Comparison of ENCODE assay signal across 21 mouse cellular contexts in the genomic region with DNA sequence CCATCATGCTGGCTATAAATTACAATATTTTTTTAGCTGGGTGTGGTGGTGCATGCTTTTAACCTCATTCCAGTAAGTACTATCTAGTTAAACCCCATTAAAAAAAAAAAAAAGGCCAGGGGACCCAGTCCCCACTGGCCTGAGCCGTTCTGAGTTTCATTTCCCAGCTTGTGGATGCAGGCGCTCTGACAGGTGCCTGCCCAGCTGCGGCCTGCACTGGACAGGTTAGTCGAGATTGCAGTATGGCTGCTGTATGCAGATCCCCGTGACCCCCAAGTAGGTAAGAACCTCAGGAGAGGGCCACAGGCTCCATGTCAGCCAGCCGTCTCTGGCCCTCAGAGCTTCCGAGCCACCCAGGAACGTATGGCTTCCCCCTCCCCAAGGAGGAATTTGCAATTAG. TPM values are rescaled to one million over a fixed set of nuclear protein-coding genes. Genes with fewer than 3 reads are reported as not detected.
A peak's percentile ranks its signal among the peaks of the same experiment; 100 is the strongest.
DNase-seq lines count a peak whose midpoint lies in the region; ATAC-seq and TF ChIP-seq lines count a peak whose summit lies in the region.
"Had no signal": no experiment of that assay in that cellular context is flagged by ENCODE, and none has a peak within 500 bp of the region (broad histone marks: within the 10 kb centered on the region; RNA-seq: fewer than 3 reads in every experiment).

No protein-coding gene starts in this region.

- H3K9ac ChIP-seq in forebrain, embryonic 16.5 days (replicated peaks; ENCODE audit: low read depth, low read length): no peak overlapping the region
- 0 out of 2 replicates have a peak overlapping the region, but pooled peaks have one; percentile 1 for H3K9ac ChIP-seq in heart, postnatal 0 days (replicated peaks; ENCODE audit: low read depth, low read length)
- no peak overlapping the region for H3K9ac ChIP-seq in stomach, embryonic 15.5 days
- no peak overlapping the region for H3K9ac ChIP-seq in stomach, postnatal 0 days (ENCODE audit: low read length)
- H3K9ac ChIP-seq: kidney, embryonic 15.5 days; midbrain, embryonic 12.5 days had no signal

- peaks cover 63% of the 10 kb centered on the region for H3K4me1 ChIP-seq in forebrain, embryonic 10.5 days
- peaks cover 34% of the 10 kb centered on the region for H3K4me1 ChIP-seq in forebrain, embryonic 16.5 days (replicated peaks; ENCODE audit: control insufficient read depth, insufficient read depth, low read length)
- peaks cover 18% of the 10 kb centered on the region for H3K4me1 ChIP-seq in heart, postnatal 0 days (ENCODE audit: control insufficient read depth, insufficient read depth)
- peaks cover 34% of the 10 kb centered on the region for H3K4me1 ChIP-seq in stomach, embryonic 15.5 days
- H3K4me1 ChIP-seq in stomach, postnatal 0 days (replicated peaks; ENCODE audit: control insufficient read depth, insufficient read depth): 0 out of 2 replicates have a peak, but pooled peaks cover 2% of the 10 kb centered on the region

- no peak overlapping the region for H3K4me3 ChIP-seq in forebrain, embryonic 10.5 days
- H3K4me3 ChIP-seq in forebrain, embryonic 16.5 days (replicated peaks; ENCODE audit: low read length): no peak overlapping the region
- no peak overlapping the region for H3K4me3 ChIP-seq in heart, postnatal 0 days (ENCODE audit: low read depth, low read length)
- no peak overlapping the region for H3K4me3 ChIP-seq in stomach, embryonic 15.5 days (replicated peaks)
- no peak overlapping the region for H3K4me3 ChIP-seq in stomach, postnatal 0 days (ENCODE audit: low read depth, low read length)
- H3K4me3 ChIP-seq: kidney, embryonic 15.5 days; midbrain, embryonic 12.5 days had no signal

- no peaks in the 10 kb centered on the region for H3K9me3 ChIP-seq in forebrain, embryonic 10.5 days
- H3K9me3 ChIP-seq in forebrain, embryonic 16.5 days (ENCODE audit: control insufficient read depth, low read length): no peaks in the 10 kb centered on the region
- H3K9me3 ChIP-seq in heart, postnatal 0 days (replicated peaks; ENCODE audit: control insufficient read depth, low read length): no peaks in the 10 kb centered on the region
- H3K9me3 ChIP-seq in stomach, embryonic 15.5 days: no peaks in the 10 kb centered on the region
- H3K9me3 ChIP-seq in stomach, postnatal 0 days (ENCODE audit: control insufficient read depth, low read length): no peaks in the 10 kb centered on the region
- H3K9me3 ChIP-seq: kidney, embryonic 15.5 days; midbrain, embryonic 12.5 days had no signal

- 86% methylated on average over 8 of the region's 8 CpGs for WGBS in forebrain, embryonic 10.5 days
- 62% methylated on average over 8 of the region's 8 CpGs for WGBS in forebrain, embryonic 16.5 days
- 48% methylated on average over 8 of the region's 8 CpGs for WGBS in heart, postnatal 0 days
- WGBS in stomach, embryonic 15.5 days: 49% methylated on average over 8 of the region's 8 CpGs
- 60% methylated on average over 8 of the region's 8 CpGs for WGBS in stomach, postnatal 0 days

- ATAC-seq in forebrain, embryonic 16.5 days: no peak
- no peak for ATAC-seq in heart, postnatal 0 days (ENCODE audit: insufficient read depth, low read depth)
- ATAC-seq in stomach, embryonic 15.5 days (ENCODE audit: insufficient read depth, low FRiP score, low read depth): no peak
- ATAC-seq in stomach, postnatal 0 days (ENCODE audit: low FRiP score, low TSS enrichment): no peak
- 0 out of 2 replicates have a peak, but pooled peaks have one; percentile 1 for ATAC-seq in megakaryocyte-erythroid progenitor cell, adult 5-6 weeks (replicated peaks; ENCODE audit: low FRiP score, low TSS enrichment, poor library complexity, severe bottlenecking)
- ATAC-seq: CD4-positive, CD25-positive, alpha-beta regulatory T cell, adult 4 months had no signal

- no peak for TF ChIP-seq CTCF in heart, postnatal 0 days (IDR thresholded peaks at IDR 0.05; ENCODE audit: low read depth)
- no peak for TF ChIP-seq CTCF in stomach, postnatal 0 days (IDR thresholded peaks at IDR 0.05; ENCODE audit: low read depth)

- peaks cover 15% of the 10 kb centered on the region for H3K36me3 ChIP-seq in forebrain, embryonic 10.5 days (replicated peaks)
- H3K36me3 ChIP-seq in forebrain, embryonic 16.5 days (ENCODE audit: control insufficient read depth, insufficient read depth): no peaks in the 10 kb centered on the region
- H3K36me3 ChIP-seq in heart, postnatal 0 days (replicated peaks; ENCODE audit: control insufficient read depth, insufficient read depth, low read length): no peaks in the 10 kb centered on the region
- no peaks in the 10 kb centered on the region for H3K36me3 ChIP-seq in stomach, embryonic 15.5 days
- no peaks in the 10 kb centered on the region for H3K36me3 ChIP-seq in stomach, postnatal 0 days (ENCODE audit: control insufficient read depth, insufficient read depth, low read length)

- DNase-seq in forebrain, embryonic 10.5 days (ENCODE audit: extremely low spot score, low spot score): no peak
- no peak for DNase-seq in heart, postnatal 0 days (ENCODE audit: low spot score)
- no peak for DNase-seq in heart, adult 11 months
- DNase-seq in stomach, postnatal 0 days (ENCODE audit: low spot score): no peak
- no peak for DNase-seq in thymus, postnatal 25 days
- DNase-seq: adrenal gland, adult 2 months; cerebellum, adult 9-11 months; embryo, embryonic 11 days; gastrocnemius, postnatal 10 days; heart, postnatal 36 days; layer of hippocampus, postnatal 36 days; left cerebral cortex, postnatal 4 days; lung, adult 2 months; lung, postnatal 36 days; thymus, postnatal 36 days had no signal

- TF ChIP-seq EP300 in heart, postnatal 0 days (IDR thresholded peaks at IDR 0.05; ENCODE audit: low read depth): no peak
- no peak for TF ChIP-seq EP300 in stomach, postnatal 0 days (optimal IDR thresholded peaks at IDR 0.05)

- H3K27me3 ChIP-seq in forebrain, embryonic 10.5 days (ENCODE audit: poor library complexity, severe bottlenecking): no peaks in the 10 kb centered on the region
- no peaks in the 10 kb centered on the region for H3K27me3 ChIP-seq in forebrain, embryonic 16.5 days (replicated peaks; ENCODE audit: control insufficient read depth, insufficient read depth, low read length)
- H3K27me3 ChIP-seq in heart, postnatal 0 days (ENCODE audit: control insufficient read depth, insufficient read depth, low read length): no peaks in the 10 kb centered on the region
- no peaks in the 10 kb centered on the region for H3K27me3 ChIP-seq in stomach, embryonic 15.5 days (replicated peaks)
- no peaks in the 10 kb centered on the region for H3K27me3 ChIP-seq in stomach, postnatal 0 days (ENCODE audit: control insufficient read depth, insufficient read depth, low read length)
- H3K27me3 ChIP-seq: kidney, embryonic 15.5 days; midbrain, embryonic 12.5 days had no signal

- no peak overlapping the region for H3K4me2 ChIP-seq in forebrain, embryonic 16.5 days (ENCODE audit: low read length)
- peak overlapping the region; percentile 28 for H3K4me2 ChIP-seq in heart, postnatal 0 days (ENCODE audit: low read depth, low read length)
- no peak overlapping the region for H3K4me2 ChIP-seq in stomach, embryonic 15.5 days
- H3K4me2 ChIP-seq in stomach, postnatal 0 days (replicated peaks; ENCODE audit: low read depth): no peak overlapping the region
- H3K4me2 ChIP-seq: kidney, embryonic 15.5 days; midbrain, embryonic 12.5 days had no signal

- peak overlapping the region; percentile 65 for H3K27ac ChIP-seq in forebrain, embryonic 10.5 days
- no peak overlapping the region for H3K27ac ChIP-seq in forebrain, embryonic 16.5 days (ENCODE audit: low read length)
- peak overlapping the region; percentile 32; the same call in 1 of the 2 replicates for H3K27ac ChIP-seq in heart, postnatal 0 days (ENCODE audit: low read depth)
- H3K27ac ChIP-seq in stomach, embryonic 15.5 days: peak overlapping the region; percentile 41
- no peak overlapping the region for H3K27ac ChIP-seq in stomach, postnatal 0 days (replicated peaks)
- H3K27ac ChIP-seq: kidney, embryonic 15.5 days had no signal

RNA-seq across cellular contexts. Expression of a gene that starts 12.6 kb away (rescaled TPM):
- polyA plus RNA-seq in forebrain, embryonic 10.5 days (2016; fragmentation: Nextera tagmentation; extraction: Ambion mirVana): 31.6 and 35.7 TPM in 2 replicates
- polyA plus RNA-seq in forebrain, embryonic 16.5 days (2015; fragmentation: Nextera tagmentation; extraction: Ambion mirVana): 68.7 and 68.9 TPM in 2 replicates
- 53.2 and 55.2 TPM in 2 replicates for total RNA-seq in heart, postnatal 0 days (2014; rRNA removed; ENCODE audit: low replicate concordance)
- polyA plus RNA-seq in heart, postnatal 0 days (2015; fragmentation: Nextera tagmentation; extraction: Ambion mirVana): 8.5 and 8.9 TPM in 2 replicates
- 31.9 and 38.0 TPM in 2 replicates for polyA plus RNA-seq in stomach, embryonic 15.5 days (2015; fragmentation: Nextera tagmentation; extraction: Ambion mirVana)
- polyA plus RNA-seq in stomach, postnatal 0 days (2015; fragmentation: Nextera tagmentation; extraction: Ambion mirVana): 8.5 and 9.6 TPM in 2 replicates
- 26.7 and 32.2 TPM in 2 replicates for total RNA-seq in megakaryocyte-erythroid progenitor cell, adult 5-6 weeks (2014; fragmentation: Nextera tagmentation)
- 5.6 and 8.6 TPM in 2 replicates for total RNA-seq in megakaryocyte-erythroid progenitor cell, adult 5-6 weeks (2017)

RNA-seq across cellular contexts. Expression of a gene that starts 40.8 kb away (rescaled TPM):
- 24.0 and 30.5 TPM in 2 replicates for polyA plus RNA-seq in forebrain, embryonic 10.5 days (2016; fragmentation: Nextera tagmentation; extraction: Ambion mirVana)
- polyA plus RNA-seq in forebrain, embryonic 16.5 days (2015; fragmentation: Nextera tagmentation; extraction: Ambion mirVana): 26.1 and 30.8 TPM in 2 replicates
- total RNA-seq in heart, postnatal 0 days (2014; rRNA removed; ENCODE audit: low replicate concordance): 3.8 and 9.6 TPM in 2 replicates
- polyA plus RNA-seq in heart, postnatal 0 days (2015; fragmentation: Nextera tagmentation; extraction: Ambion mirVana): 4.8 and 5.1 TPM in 2 replicates
- polyA plus RNA-seq in stomach, embryonic 15.5 days (2015; fragmentation: Nextera tagmentation; extraction: Ambion mirVana): 20.3 and 21.1 TPM in 2 replicates
- 5.6 and 6.0 TPM in 2 replicates for polyA plus RNA-seq in stomach, postnatal 0 days (2015; fragmentation: Nextera tagmentation; extraction: Ambion mirVana)
- 23.0 and 24.6 TPM in 2 replicates for total RNA-seq in megakaryocyte-erythroid progenitor cell, adult 5-6 weeks (2014; fragmentation: Nextera tagmentation)
- total RNA-seq in megakaryocyte-erythroid progenitor cell, adult 5-6 weeks (2017): 5.6 and 13.0 TPM in 2 replicates

RNA-seq across cellular contexts. Expression of a gene that starts 43.4 kb away (rescaled TPM):
- polyA plus RNA-seq in forebrain, embryonic 10.5 days (2016; fragmentation: Nextera tagmentation; extraction: Ambion mirVana): 21.5 and 23.6 TPM in 2 replicates
- 28.0 and 28.4 TPM in 2 replicates for polyA plus RNA-seq in forebrain, embryonic 16.5 days (2015; fragmentation: Nextera tagmentation; extraction: Ambion mirVana)
- total RNA-seq in heart, postnatal 0 days (2014; rRNA removed; ENCODE audit: low replicate concordance): 19.3 and 25.0 TPM in 2 replicates
- 9.5 and 10.6 TPM in 2 replicates for polyA plus RNA-seq in heart, postnatal 0 days (2015; fragmentation: Nextera tagmentation; extraction: Ambion mirVana)
- 18.7 and 20.4 TPM in 2 replicates for polyA plus RNA-seq in stomach, embryonic 15.5 days (2015; fragmentation: Nextera tagmentation; extraction: Ambion mirVana)
- 8.2 and 8.5 TPM in 2 replicates for polyA plus RNA-seq in stomach, postnatal 0 days (2015; fragmentation: Nextera tagmentation; extraction: Ambion mirVana)
- total RNA-seq in megakaryocyte-erythroid progenitor cell, adult 5-6 weeks (2014; fragmentation: Nextera tagmentation): 24.7 and 25.7 TPM in 2 replicates
- 14.9 and 15.7 TPM in 2 replicates for total RNA-seq in megakaryocyte-erythroid progenitor cell, adult 5-6 weeks (2017)

RNA-seq across cellular contexts. Expression of a gene that starts 54.3 kb away (rescaled TPM):
- polyA plus RNA-seq in forebrain, embryonic 10.5 days (2016; fragmentation: Nextera tagmentation; extraction: Ambion mirVana): 33.1 and 33.3 TPM in 2 replicates
- 23.3 and 25.6 TPM in 2 replicates for polyA plus RNA-seq in forebrain, embryonic 16.5 days (2015; fragmentation: Nextera tagmentation; extraction: Ambion mirVana)
- total RNA-seq in heart, postnatal 0 days (2014; rRNA removed; ENCODE audit: low replicate concordance): 8.2 and 22.3 TPM in 2 replicates
- polyA plus RNA-seq in heart, postnatal 0 days (2015; fragmentation: Nextera tagmentation; extraction: Ambion mirVana): 4.1 and 4.4 TPM in 2 replicates
- 24.5 and 25.6 TPM in 2 replicates for polyA plus RNA-seq in stomach, embryonic 15.5 days (2015; fragmentation: Nextera tagmentation; extraction: Ambion mirVana)
- polyA plus RNA-seq in stomach, postnatal 0 days (2015; fragmentation: Nextera tagmentation; extraction: Ambion mirVana): 11.1 and 11.4 TPM in 2 replicates
- total RNA-seq in megakaryocyte-erythroid progenitor cell, adult 5-6 weeks (2014; fragmentation: Nextera tagmentation): 17.6 and 38.9 TPM in 2 replicates
- 21.3 and 22.9 TPM in 2 replicates for total RNA-seq in megakaryocyte-erythroid progenitor cell, adult 5-6 weeks (2017)

Comparison
In these comparisons a context has a peak if more than half of its experiments do, and no peak if none do; other contexts are left out.
1. H3K27ac ChIP-seq: peak in forebrain, embryonic 10.5 days (single experiment), heart, postnatal 0 days (single experiment) and stomach, embryonic 15.5 days (single experiment); none in forebrain, embryonic 16.5 days (single experiment) and stomach, postnatal 0 days (single experiment).